Mouse (Mus musculus): ENCODE measurements at regions not wholly inside any gene's neighbourhood (a gene's known extent, or its start where the extent isn't known, plus 50 kb on each side); places are given as distances from the start of the nearest gene placed in this dataset.

GRCm38 (mm10) chr4:78666326-78666725, 454.6 kb upstream of the Ptprd start:
- H3K4me3 ChIP-seq (replicated peaks) = no peak overlapping the region
- H3K27me3 ChIP-seq (replicated peaks) = no peaks in the 10 kb centered on the region
- 77% methylated on average over 1 of the region's 1 CpGs for WGBS
- H3K36me3 ChIP-seq = no peaks in the 10 kb centered on the region
- no peaks in the 10 kb centered on the region for H3K4me1 ChIP-seq
- H3K9me3 ChIP-seq = no peaks in the 10 kb centered on the region
- H3K27ac ChIP-seq = no peak overlapping the region
- H3K4me2 ChIP-seq = no peak overlapping the region
- no peak for ATAC-seq (ENCODE audit: insufficient read depth, low FRiP score, low read depth)
- no peak overlapping the region for H3K9ac ChIP-seq

- H3K4me1 ChIP-seq = no peaks in the 10 kb centered on the region
- H3K36me3 ChIP-seq = no peaks in the 10 kb centered on the region
- no peak overlapping the region for H3K9ac ChIP-seq
- no peak overlapping the region for H3K4me3 ChIP-seq (replicated peaks)
- no peaks in the 10 kb centered on the region for H3K9me3 ChIP-seq
- ATAC-seq (ENCODE audit: insufficient read depth, low FRiP score, low read depth) = no peak
- H3K27me3 ChIP-seq (replicated peaks) = no peaks in the 10 kb centered on the region
- no peak overlapping the region for H3K4me2 ChIP-seq
- WGBS = 56% methylated on average over 1 of the region's 1 CpGs
- H3K27ac ChIP-seq = no peak overlapping the region
Observed at GRCm38 (mm10) chr4:78642773-78643172, 431.0 kb upstream of the Ptprd start.

- Histone ChIP-seq H3K9me3 (no peaks in the 10 kb centered on the region), H3K27me3 (replicated peaks) (no peaks in the 10 kb centered on the region), H3K9ac (no peak overlapping the region), H3K36me3 (no peaks in the 10 kb centered on the region), H3K27ac (no peak overlapping the region), H3K4me2 (peak overlapping the region; percentile 65), H3K4me1 (no peaks in the 10 kb centered on the region), H3K4me3 (replicated peaks) (peak overlapping the region; percentile 34)
- peak; percentile 47; the same call in 1 of the 2 replicates for ATAC-seq (ENCODE audit: insufficient read depth, low FRiP score, low read depth)
- 20% methylated on average over 16 of the region's 18 CpGs for WGBS
Observed at GRCm38 (mm10) chr4:78606461-78606830, 394.7 kb upstream of the Ptprd start.

- Histone ChIP-seq H3K27ac (no peak overlapping the region), H3K4me2 (peak overlapping the region; percentile 65), H3K4me3 (replicated peaks) (peak overlapping the region; percentile 34), H3K36me3 (no peaks in the 10 kb centered on the region), H3K27me3 (replicated peaks) (no peaks in the 10 kb centered on the region), H3K9me3 (no peaks in the 10 kb centered on the region), H3K9ac (no peak overlapping the region), H3K4me1 (no peaks in the 10 kb centered on the region)
- 76% methylated on average over 4 of the region's 4 CpGs for WGBS
- no peak for ATAC-seq (ENCODE audit: insufficient read depth, low FRiP score, low read depth)
Observed at GRCm38 (mm10) chr4:78605763-78606460, 394.2 kb upstream of the Ptprd start.

GRCm38 (mm10) chr4:78581590-78581989, 369.8 kb upstream of the Ptprd start:
- no peaks in the 10 kb centered on the region for H3K36me3 ChIP-seq
- no peaks in the 10 kb centered on the region for H3K27me3 ChIP-seq (replicated peaks)
- 87% methylated on average over 2 of the region's 2 CpGs for WGBS
- H3K9me3 ChIP-seq = no peaks in the 10 kb centered on the region
- no peak for ATAC-seq (ENCODE audit: insufficient read depth, low FRiP score, low read depth)
- H3K4me2 ChIP-seq = no peak overlapping the region
- no peaks in the 10 kb centered on the region for H3K4me1 ChIP-seq
- H3K9ac ChIP-seq = no peak overlapping the region
- H3K4me3 ChIP-seq (replicated peaks) = no peak overlapping the region
- H3K27ac ChIP-seq = no peak overlapping the region

GRCm38 (mm10) chr4:78565356-78565755, 353.6 kb upstream of the Ptprd start:
- no peak overlapping the region for H3K27ac ChIP-seq
- no peaks in the 10 kb centered on the region for H3K9me3 ChIP-seq
- 82% methylated on average over 2 of the region's 2 CpGs for WGBS
- H3K27me3 ChIP-seq (replicated peaks) = no peaks in the 10 kb centered on the region
- no peak overlapping the region for H3K4me2 ChIP-seq
- ATAC-seq (ENCODE audit: insufficient read depth, low FRiP score, low read depth) = no peak
- no peak overlapping the region for H3K4me3 ChIP-seq (replicated peaks)
- H3K4me1 ChIP-seq = no peaks in the 10 kb centered on the region
- H3K36me3 ChIP-seq = no peaks in the 10 kb centered on the region
- no peak overlapping the region for H3K9ac ChIP-seq

Data from stomach, embryonic 15.5 days (tissue).